Mouse (Mus musculus): ENCODE measurements around the gene Tmem110. TPM values are rescaled to one million over a fixed set of nuclear protein-coding genes. Genes with fewer than 3 reads are reported as not detected.

The Tmem110 gene
- polyA plus RNA-seq, 1 experiment = 20.1 TPM

- no peaks in the 10 kb centered on the region for H3K36me3 ChIP-seq (ENCODE audit: control insufficient read depth, insufficient read depth, low read length)
- H3K27me3 ChIP-seq (ENCODE audit: control insufficient read depth, insufficient read depth, low read length) = no peaks in the 10 kb centered on the region
- no peak overlapping the region for H3K27ac ChIP-seq (ENCODE audit: control insufficient read depth, insufficient read depth, low read length)
- 67% methylated on average over 14 of the region's 14 CpGs for WGBS
- no peaks in the 10 kb centered on the region for H3K4me1 ChIP-seq (replicated peaks; ENCODE audit: control insufficient read depth, insufficient read depth, low read length)
- TF ChIP-seq POLR2A (IDR thresholded peaks at IDR 0.05; ENCODE audit: control insufficient read depth, extremely low read depth, insufficient read depth, low read length, poor library complexity) (no peak), CTCF (IDR thresholded peaks at IDR 0.05; ENCODE audit: borderline replicate concordance, control insufficient read depth, extremely low read depth, insufficient read depth, low read length, poor library complexity) (no peak)
- no peak for DNase-seq
- H3K4me3 ChIP-seq (ENCODE audit: control insufficient read depth, insufficient read depth, low read length) = no peak overlapping the region
These were observed 12.1 kb downstream of the Tmem110 start for GRCm38 (mm10) chr14:30837416-30837996.

GRCm38 (mm10) chr14:30843701-30844100 lies 18.3 kb downstream of the Tmem110 start:
- no peak overlapping the region for H3K27ac ChIP-seq (ENCODE audit: control insufficient read depth, insufficient read depth, low read length)
- TF ChIP-seq POLR2A (IDR thresholded peaks at IDR 0.05; ENCODE audit: control insufficient read depth, extremely low read depth, insufficient read depth, low read length, poor library complexity) (no peak), CTCF (IDR thresholded peaks at IDR 0.05; ENCODE audit: borderline replicate concordance, control insufficient read depth, extremely low read depth, insufficient read depth, low read length, poor library complexity) (no peak)
- H3K4me1 ChIP-seq (replicated peaks; ENCODE audit: control insufficient read depth, insufficient read depth, low read length) = no peaks in the 10 kb centered on the region
- 98% methylated on average over 3 of the region's 3 CpGs for whole genome bisulfite sequencing
- DNase-seq = no peak
- H3K4me3 ChIP-seq (ENCODE audit: control insufficient read depth, insufficient read depth, low read length) = no peak overlapping the region
- no peaks in the 10 kb centered on the region for H3K27me3 ChIP-seq (ENCODE audit: control insufficient read depth, insufficient read depth, low read length)
- H3K36me3 ChIP-seq (ENCODE audit: control insufficient read depth, insufficient read depth, low read length) = no peaks in the 10 kb centered on the region

GRCm38 (mm10) chr14:30850504-30850903 lies 25.1 kb downstream of the Tmem110 start:
- H3K27ac ChIP-seq (ENCODE audit: control insufficient read depth, insufficient read depth, low read length) = no peak overlapping the region
- DNase-seq = no peak
- TF ChIP-seq CTCF (IDR thresholded peaks at IDR 0.05; ENCODE audit: borderline replicate concordance, control insufficient read depth, extremely low read depth, insufficient read depth, low read length, poor library complexity) (no peak), POLR2A (IDR thresholded peaks at IDR 0.05; ENCODE audit: control insufficient read depth, extremely low read depth, insufficient read depth, low read length, poor library complexity) (no peak)
- H3K36me3 ChIP-seq (ENCODE audit: control insufficient read depth, insufficient read depth, low read length) = no peaks in the 10 kb centered on the region
- H3K4me3 ChIP-seq (ENCODE audit: control insufficient read depth, insufficient read depth, low read length) = no peak overlapping the region
- no peaks in the 10 kb centered on the region for H3K27me3 ChIP-seq (ENCODE audit: control insufficient read depth, insufficient read depth, low read length)
- H3K4me1 ChIP-seq (replicated peaks; ENCODE audit: control insufficient read depth, insufficient read depth, low read length) = no peaks in the 10 kb centered on the region
- WGBS = 95% methylated on average over 5 of the region's 5 CpGs

GRCm38 (mm10) chr14:30852325-30852724 lies 26.9 kb downstream of the Tmem110 start:
- TF ChIP-seq POLR2A (IDR thresholded peaks at IDR 0.05; ENCODE audit: control insufficient read depth, extremely low read depth, insufficient read depth, low read length, poor library complexity) (no peak), CTCF (IDR thresholded peaks at IDR 0.05; ENCODE audit: borderline replicate concordance, control insufficient read depth, extremely low read depth, insufficient read depth, low read length, poor library complexity) (no peak)
- H3K36me3 ChIP-seq (ENCODE audit: control insufficient read depth, insufficient read depth, low read length) = no peaks in the 10 kb centered on the region
- H3K4me1 ChIP-seq (replicated peaks; ENCODE audit: control insufficient read depth, insufficient read depth, low read length) = no peaks in the 10 kb centered on the region
- WGBS = 93% methylated on average over 5 of the region's 5 CpGs
- H3K4me3 ChIP-seq (ENCODE audit: control insufficient read depth, insufficient read depth, low read length) = no peak overlapping the region
- DNase-seq = no peak
- H3K27me3 ChIP-seq (ENCODE audit: control insufficient read depth, insufficient read depth, low read length) = no peaks in the 10 kb centered on the region
- H3K27ac ChIP-seq (ENCODE audit: control insufficient read depth, insufficient read depth, low read length) = no peak overlapping the region

GRCm38 (mm10) chr14:30855316-30855715 lies 29.9 kb downstream of the Tmem110 start:
- Histone ChIP-seq H3K4me3 (ENCODE audit: control insufficient read depth, insufficient read depth, low read length) (no peak overlapping the region), H3K27ac (ENCODE audit: control insufficient read depth, insufficient read depth, low read length) (no peak overlapping the region), H3K27me3 (ENCODE audit: control insufficient read depth, insufficient read depth, low read length) (no peaks in the 10 kb centered on the region), H3K36me3 (ENCODE audit: control insufficient read depth, insufficient read depth, low read length) (no peaks in the 10 kb centered on the region), H3K4me1 (replicated peaks; ENCODE audit: control insufficient read depth, insufficient read depth, low read length) (no peaks in the 10 kb centered on the region)
- WGBS = 94% methylated on average over 3 of the region's 3 CpGs
- TF ChIP-seq CTCF (IDR thresholded peaks at IDR 0.05; ENCODE audit: borderline replicate concordance, control insufficient read depth, extremely low read depth, insufficient read depth, low read length, poor library complexity) (no peak), POLR2A (IDR thresholded peaks at IDR 0.05; ENCODE audit: control insufficient read depth, extremely low read depth, insufficient read depth, low read length, poor library complexity) (no peak)
- DNase-seq = no peak

GRCm38 (mm10) chr14:30856885-30857507 lies 31.6 kb downstream of the Tmem110 start:
- H3K27me3 ChIP-seq (ENCODE audit: control insufficient read depth, insufficient read depth, low read length) = no peaks in the 10 kb centered on the region
- TF ChIP-seq CTCF (IDR thresholded peaks at IDR 0.05; ENCODE audit: borderline replicate concordance, control insufficient read depth, extremely low read depth, insufficient read depth, low read length, poor library complexity) (no peak), POLR2A (IDR thresholded peaks at IDR 0.05; ENCODE audit: control insufficient read depth, extremely low read depth, insufficient read depth, low read length, poor library complexity) (no peak)
- H3K4me1 ChIP-seq (replicated peaks; ENCODE audit: control insufficient read depth, insufficient read depth, low read length) = no peaks in the 10 kb centered on the region
- 94% methylated on average over 10 of the region's 10 CpGs for WGBS
- no peak overlapping the region for H3K4me3 ChIP-seq (ENCODE audit: control insufficient read depth, insufficient read depth, low read length)
- H3K27ac ChIP-seq (ENCODE audit: control insufficient read depth, insufficient read depth, low read length) = no peak overlapping the region
- no peak for DNase-seq
- H3K36me3 ChIP-seq (ENCODE audit: control insufficient read depth, insufficient read depth, low read length) = no peaks in the 10 kb centered on the region

All from thymus, adult 2 months (tissue).